Mouse (Mus musculus) heart, postnatal 25 days (tissue): ENCODE data around the gene Ms4a15. TPM values are rescaled to one million over a fixed set of nuclear protein-coding genes. Genes with fewer than 3 reads are reported as not detected.

ENCODE experiments used
- DNase-seq: peaks from one replicate; pipeline ENCODE4 v3.0.0; 2022; ENCODE audit warnings: low spot score
- intact Hi-C: fragments of 180-260 bp; cut with DNase I; formaldehyde crosslinking; loops from one replicate; pipeline ENCODE4 v1.15.1; 2025
- total RNA-seq, 2 experiments: library from RNA; stranded (reverse); gene quantifications; 2 replicates each; pipeline ENCODE4 v1.2.3; 2021

The Ms4a15 gene
- total RNA-seq, 2 experiments from 2014 or later: not detected

DNA sequence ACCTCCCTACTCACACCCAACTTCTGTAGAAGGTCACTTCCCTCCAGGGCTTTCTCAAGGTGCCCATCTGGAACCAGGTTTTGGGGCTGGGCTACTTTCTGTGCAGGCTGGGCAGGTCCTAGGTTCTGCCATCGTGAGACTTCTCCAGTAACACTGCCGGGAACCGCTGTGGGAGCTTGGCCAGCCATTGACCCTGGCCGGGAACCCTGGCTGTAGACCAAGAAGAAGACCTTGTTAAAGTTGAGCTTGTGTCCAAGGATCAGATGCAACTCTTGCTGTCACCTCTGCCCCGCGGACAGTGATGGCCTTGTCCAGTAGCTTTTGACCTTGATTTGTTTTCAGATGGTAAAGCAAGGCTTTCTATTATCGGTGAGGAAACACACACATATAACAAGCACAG, 24.5 kb downstream of the Ms4a15 start:
- no peak for DNase-seq
- intact Hi-C loops: no loop called here

- intact Hi-C loops: no loop called here
- DNase-seq: no peak
These were observed 27.3 kb downstream of the Ms4a15 start for GRCm38 (mm10) chr19:10965721-10966120.

GRCm38 (mm10) chr19:10959978-10960346, 33.1 kb downstream of the Ms4a15 start:
- intact Hi-C loops: loop anchor here (2.0 to 5.0 kb wide), 5 partner anchors 51 to 295 kb away; partner anchors contain the start of genes Pga5 and Slc15a3
- DNase-seq: no peak

GRCm38 (mm10) chr19:10959085-10959977, 33.7 kb downstream of the Ms4a15 start:
- DNase-seq: no peak
- intact Hi-C loops: loop anchor here (2.0 to 5.0 kb wide), 4 partner anchors 51 to 295 kb away; partner anchors contain the start of gene Pga5

GRCm38 (mm10) chr19:10952021-10952939, 40.8 kb downstream of the Ms4a15 start:
- intact Hi-C loops: no loop called here
- no peak for DNase-seq

DNA sequence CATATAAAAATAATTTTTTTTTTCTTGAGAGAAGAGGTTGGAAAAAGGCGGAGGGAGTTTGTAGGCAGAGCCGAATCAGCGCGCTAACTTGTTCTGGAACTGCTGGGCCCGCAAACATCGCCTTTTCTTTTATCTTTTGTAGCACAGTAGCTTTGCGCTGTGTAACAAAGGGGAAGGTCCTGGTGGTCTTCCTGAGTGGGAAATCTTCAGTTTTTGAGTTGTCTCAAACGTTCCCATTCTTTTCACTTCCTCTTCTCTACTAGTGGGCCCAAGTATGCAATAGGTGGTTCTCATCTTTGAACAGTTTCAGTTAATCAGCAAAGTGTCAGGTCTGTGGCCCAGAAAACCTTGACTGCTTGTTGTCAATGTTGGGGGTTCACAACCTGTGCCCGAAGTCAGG, 43.5 kb downstream of the Ms4a15 start:
- intact Hi-C loops: loop anchor here (1.0 kb wide), 1 partner anchor 53 kb away; no protein-coding TSS in a partner anchor
- no peak for DNase-seq

DNA sequence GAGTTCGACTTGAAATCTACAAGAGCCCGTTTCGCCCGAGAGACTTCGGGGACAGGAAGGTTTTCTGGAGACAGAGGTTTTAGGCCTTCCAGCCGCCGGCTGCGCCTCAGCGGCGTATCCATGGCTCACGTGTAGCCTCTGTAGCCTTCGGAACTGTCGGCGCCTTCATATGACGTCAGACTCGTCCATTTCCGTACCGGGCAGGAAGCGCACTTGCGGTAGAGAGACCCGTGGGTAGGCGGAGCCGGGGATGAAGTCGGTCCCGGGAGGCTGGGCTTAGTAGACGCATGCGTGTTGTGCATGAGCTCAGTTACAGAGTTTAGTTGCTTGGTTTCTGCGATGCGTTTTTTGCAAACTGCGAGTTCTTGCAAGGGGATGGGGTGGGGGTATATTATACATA, 43.9 kb downstream of the Ms4a15 start, which contains the start of gene Ccdc86:
Gene Ccdc86 (minus strand): TSS at position 155 of the 400 bp plus-strand sequence.
- DNase-seq: peak; percentile 90
- intact Hi-C loops: loop anchor here (1.0 kb wide), 1 partner anchor 53 kb away; no protein-coding TSS in a partner anchor

DNA sequence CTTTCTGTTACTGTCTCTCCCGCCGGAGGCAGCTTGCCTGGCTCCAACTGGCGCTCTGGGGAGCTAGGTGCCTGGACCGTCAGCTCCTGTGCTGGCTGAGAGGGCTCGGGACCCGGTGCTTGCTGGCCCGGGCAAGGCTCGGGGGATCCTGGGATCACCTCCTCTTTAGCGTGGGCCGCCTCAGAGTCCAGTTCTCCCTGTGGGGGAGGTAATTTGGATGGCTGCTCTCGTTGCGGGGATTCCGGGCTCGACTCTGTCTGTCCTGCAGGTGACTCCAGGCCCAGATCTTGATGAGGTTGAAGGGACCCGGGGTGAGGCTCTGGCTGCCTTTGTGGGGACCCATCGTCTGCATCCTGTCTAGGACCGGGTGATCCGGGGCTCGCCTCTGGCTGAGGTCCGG, 44.6 kb downstream of the Ms4a15 start:
- DNase-seq: no peak
- intact Hi-C loops: no loop called here

- no peak for DNase-seq
- intact Hi-C loops: no loop called here
These were observed 45.8 kb downstream of the Ms4a15 start for GRCm38 (mm10) chr19:10947219-10947618.

- DNase-seq: no peak
- intact Hi-C loops: no loop called here
These were observed 46.5 kb downstream of the Ms4a15 start for GRCm38 (mm10) chr19:10946506-10946905.

GRCm38 (mm10) chr19:10943955-10944354, 49.1 kb downstream of the Ms4a15 start:
- intact Hi-C loops: no loop called here
- DNase-seq: no peak

GRCm38 (mm10) chr19:10940801-10941457, 52.1 kb downstream of the Ms4a15 start:
- DNase-seq: no peak
- intact Hi-C loops: no loop called here

GRCm38 (mm10) chr19:10940097-10940800, 52.8 kb downstream of the Ms4a15 start:
- intact Hi-C loops: no loop called here
- no peak for DNase-seq

DNA sequence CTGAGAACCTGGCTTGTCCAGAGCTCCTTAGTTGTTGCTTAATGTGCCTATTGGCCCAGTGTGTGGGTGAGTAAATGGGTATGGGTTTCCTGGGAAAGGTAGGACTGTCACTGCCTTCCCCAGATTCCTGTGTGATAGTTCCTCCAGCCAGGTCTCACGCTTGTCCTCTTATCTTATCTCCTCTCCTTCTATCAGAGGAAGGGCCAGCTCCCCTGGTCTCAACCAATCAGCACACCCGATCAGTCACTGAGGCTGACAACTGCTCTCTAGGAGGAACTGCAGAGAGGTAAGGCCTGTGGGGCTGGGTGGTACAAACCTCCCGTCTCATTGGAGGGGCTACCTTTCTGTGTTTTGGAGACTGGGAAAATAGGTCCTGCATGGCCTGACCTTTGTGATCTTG, 54.3 kb downstream of the Ms4a15 start:
- intact Hi-C loops: no loop called here
- no peak for DNase-seq

GRCm38 (mm10) chr19:10937110-10937563, 55.9 kb downstream of the Ms4a15 start, which contains the start of gene Ptgdr2:
Gene Ptgdr2, plus strand, starts transcription at chr19:10937160.
- intact Hi-C loops: no loop called here
- DNase-seq: no peak

DNA sequence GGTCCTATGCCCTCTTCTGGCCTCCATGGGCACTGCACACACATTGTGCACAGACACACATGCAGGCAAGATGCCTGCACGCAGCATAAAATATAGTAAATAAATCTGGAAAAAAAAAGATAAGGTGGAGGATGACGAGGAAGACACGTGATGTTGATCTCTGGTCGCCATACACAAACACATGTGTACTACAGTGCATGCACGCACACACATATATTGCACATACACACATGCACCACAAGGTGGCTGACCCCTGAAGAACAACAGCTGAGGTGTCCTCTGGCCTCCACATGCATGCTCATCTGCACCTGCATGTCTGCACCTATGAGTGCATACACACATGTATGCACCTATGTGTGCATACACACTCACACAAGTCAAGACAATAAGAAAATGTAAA, 57.0 kb downstream of the Ms4a15 start:
- intact Hi-C loops: no loop called here
- no peak for DNase-seq

- no peak for DNase-seq
- intact Hi-C loops: no loop called here
These were observed 58.0 kb downstream of the Ms4a15 start for GRCm38 (mm10) chr19:10935029-10935428.

DNA sequence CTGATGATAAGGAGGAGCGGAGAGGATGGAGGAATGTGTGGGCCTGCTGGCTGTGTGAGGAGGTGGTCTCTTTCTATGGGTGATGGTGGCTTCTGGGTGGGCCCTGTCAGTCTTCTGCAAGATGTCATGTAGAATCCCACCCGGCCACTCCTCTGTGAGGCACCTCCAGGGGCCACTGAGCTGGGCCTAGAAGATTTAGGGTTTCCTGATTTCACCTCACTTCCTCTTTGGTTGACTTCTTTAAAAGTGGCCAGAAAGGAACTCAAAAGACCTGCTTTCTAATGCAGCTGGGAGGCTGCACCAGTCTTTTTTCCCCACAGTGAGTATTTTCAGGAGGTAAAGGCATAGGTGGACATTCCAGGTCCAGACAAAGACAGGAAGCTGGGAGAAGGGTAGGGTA, 62.4 kb downstream of the Ms4a15 start:
- DNase-seq: no peak
- intact Hi-C loops: no loop called here
